ENCODE assay signal across 18 mouse cellular contexts in the genomic region with DNA sequence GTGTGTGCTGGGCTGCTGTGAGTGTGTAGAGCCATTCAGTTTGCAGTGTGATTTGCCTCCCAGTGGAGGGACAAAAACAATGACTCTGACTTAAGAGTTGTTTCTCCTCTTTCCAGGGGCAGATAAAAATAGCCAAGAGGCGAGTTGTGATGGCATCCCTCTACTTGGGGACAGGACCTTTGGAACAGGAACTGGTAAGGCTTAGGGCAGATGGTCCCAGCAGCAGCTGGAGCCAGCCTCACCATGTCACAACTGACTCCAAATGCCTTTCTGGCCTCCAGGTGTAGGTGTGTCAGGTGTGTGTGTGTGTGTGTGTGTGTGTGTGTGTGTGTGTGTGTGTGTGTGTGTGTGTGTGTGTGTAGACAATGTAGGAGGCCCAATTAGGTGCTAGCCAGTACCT. TPM values are rescaled to one million over a fixed set of nuclear protein-coding genes. Genes with fewer than 3 reads are reported as not detected.
DNase-seq lines count a peak whose midpoint lies in the region; ATAC-seq and TF ChIP-seq lines count a peak whose summit lies in the region.
"Had no signal": no experiment of that assay in that cellular context is flagged by ENCODE, and none has a peak within 500 bp of the region (broad histone marks: within the 10 kb centered on the region; RNA-seq: fewer than 3 reads in every experiment).

No protein-coding gene starts in this region.

- H3K9ac ChIP-seq in heart, embryonic 13.5 days, result no peak overlapping the region
- H3K9ac ChIP-seq in CH12.LX (ENCODE audit: insufficient read depth, low read depth), result no peak overlapping the region
- H3K9ac ChIP-seq in liver, embryonic 15.5 days, result peak overlapping the region; percentile 19; the same call in 1 of the 2 replicates
- no peak overlapping the region for H3K9ac ChIP-seq in midbrain, embryonic 13.5 days (replicated peaks)
- H3K9ac ChIP-seq: forebrain, embryonic 13.5 days; hindbrain, embryonic 15.5 days had no signal

- no peak for TF ChIP-seq CTCF in CH12.LX (conservative IDR thresholded peaks at IDR 0.05 in 1 of 2, IDR thresholded peaks at IDR 0.05 in 1 of 2; ENCODE audit: low read depth in 2 of 2, low read length in 2 of 2)
- no peak for TF ChIP-seq CTCF in bone marrow, adult 2 months (IDR thresholded peaks at IDR 0.05; ENCODE audit: control insufficient read depth, insufficient read depth, low read length)

- no peak for TF ChIP-seq POLR2A in CH12.LX (IDR thresholded peaks at IDR 0.05; ENCODE audit: low read depth, low read length)
- TF ChIP-seq POLR2A in bone marrow, adult 2 months (IDR thresholded peaks at IDR 0.05; ENCODE audit: borderline replicate concordance, control insufficient read depth, low read depth, low read length), result no peak

- H3K4me1 ChIP-seq in heart, embryonic 13.5 days, result peaks cover 63% of the 10 kb centered on the region
- peaks cover 42 to 57% of the 10 kb centered on the region in 2 experiments for H3K4me1 ChIP-seq in CH12.LX (ENCODE audit: control insufficient read depth in 1 of 2, insufficient read depth in 2 of 2)
- H3K4me1 ChIP-seq in bone marrow, adult 2 months (ENCODE audit: control insufficient read depth, insufficient read depth, low read length), result peaks cover 10% of the 10 kb centered on the region
- peaks cover 60% of the 10 kb centered on the region for H3K4me1 ChIP-seq in liver, embryonic 15.5 days (replicated peaks)
- H3K4me1 ChIP-seq in midbrain, embryonic 13.5 days (replicated peaks), result peaks cover 11% of the 10 kb centered on the region

- H3K9me3 ChIP-seq in heart, embryonic 13.5 days, result no peaks in the 10 kb centered on the region
- no peaks in the 10 kb centered on the region for H3K9me3 ChIP-seq in CH12.LX (replicated peaks; ENCODE audit: low read length)
- H3K9me3 ChIP-seq in liver, embryonic 15.5 days (replicated peaks), result no peaks in the 10 kb centered on the region
- no peaks in the 10 kb centered on the region for H3K9me3 ChIP-seq in midbrain, embryonic 13.5 days
- H3K9me3 ChIP-seq: forebrain, embryonic 13.5 days; hindbrain, embryonic 15.5 days had no signal

- dilution Hi-C loops in CH12.LX (cut with MboI; ENCODE audit: extremely low pct_ligation_motif_present, extremely low pct_unique_long_range_greater_than_20kb, low sequenced_read_pairs), result no loop called here

- TF ChIP-seq EP300 in CH12.LX (IDR thresholded peaks at IDR 0.05; ENCODE audit: low read length), result no peak

- no peak for DNase-seq in heart, postnatal 25 days (ENCODE audit: low spot score)
- DNase-seq in CH12.LX (ENCODE audit: extremely low read depth), result no peak
- DNase-seq in right cerebral cortex, postnatal 36 days (ENCODE audit: low spot score in 2 of 2), result no peak
- DNase-seq: cerebellum, postnatal 10 days; embryo, embryonic 11 days; kidney, adult 9 months; kidney, postnatal 36 days; layer of hippocampus, adult 9-11 months; lung, postnatal 10 days; right cerebral cortex, adult 18-20 months; spleen, adult 18-20 months; thymus, postnatal 14 days had no signal

- ATAC-seq in heart, embryonic 13.5 days (ENCODE audit: extremely low read depth, insufficient number of reproducible peaks, low FRiP score, low TSS enrichment), result no peak
- peak; percentile 10; the same call in 1 of the 2 replicates for ATAC-seq in liver, embryonic 15.5 days (ENCODE audit: insufficient read depth)
- no peak for ATAC-seq in midbrain, embryonic 13.5 days
- ATAC-seq: forebrain, embryonic 13.5 days had no signal

- H3K27ac ChIP-seq in heart, embryonic 13.5 days (replicated peaks), result peak overlapping the region; percentile 79
- H3K27ac ChIP-seq in CH12.LX (ENCODE audit: insufficient read depth, low read depth), result peak overlapping the region; percentile 36
- peak overlapping the region; percentile 95 for H3K27ac ChIP-seq in bone marrow, adult 2 months (ENCODE audit: control insufficient read depth, insufficient read depth, low read depth, low read length, poor library complexity)
- H3K27ac ChIP-seq in liver, embryonic 15.5 days (replicated peaks), result peak overlapping the region; percentile 100
- no peak overlapping the region for H3K27ac ChIP-seq in midbrain, embryonic 13.5 days
- H3K27ac ChIP-seq: forebrain, embryonic 13.5 days; hindbrain, embryonic 15.5 days had no signal

- H3K4me3 ChIP-seq in heart, embryonic 13.5 days, result no peak overlapping the region
- H3K4me3 ChIP-seq in CH12.LX (replicated peaks in 1 of 3; ENCODE audit: low read depth in 2 of 3, low read length in 2 of 3, poor library complexity in 1 of 3), result no peak overlapping the region
- H3K4me3 ChIP-seq in bone marrow, adult 2 months (replicated peaks; ENCODE audit: control insufficient read depth, low read depth, low read length), result no peak overlapping the region
- no peak overlapping the region for H3K4me3 ChIP-seq in liver, embryonic 15.5 days (replicated peaks)
- H3K4me3 ChIP-seq in midbrain, embryonic 13.5 days (replicated peaks), result no peak overlapping the region
- H3K4me3 ChIP-seq: forebrain, embryonic 13.5 days; hindbrain, embryonic 15.5 days had no signal

- peaks cover 39% of the 10 kb centered on the region for H3K79me2 ChIP-seq in CH12.LX (replicated peaks; ENCODE audit: control insufficient read depth, extremely low read depth, insufficient read depth, poor library complexity, severe bottlenecking)

- intact Hi-C loops in heart, postnatal 25 days (cut with DNase I), result no loop called here

- H3K36me3 ChIP-seq in heart, embryonic 13.5 days, result peaks cover 48% of the 10 kb centered on the region
- H3K36me3 ChIP-seq in CH12.LX (replicated peaks in 1 of 2; ENCODE audit: control insufficient read depth in 1 of 2, insufficient read depth in 1 of 2, low read length in 1 of 2), result peaks cover 61 to 90% of the 10 kb centered on the region in 2 experiments
- peaks cover 68% of the 10 kb centered on the region for H3K36me3 ChIP-seq in liver, embryonic 15.5 days (replicated peaks)
- peaks cover 67% of the 10 kb centered on the region for H3K36me3 ChIP-seq in midbrain, embryonic 13.5 days

- 25% methylated on average over 1 of the region's 1 CpGs for WGBS in heart, embryonic 13.5 days
- WGBS in bone marrow, adult 2 months, result 35% methylated on average over 1 of the region's 1 CpGs
- WGBS in liver, embryonic 15.5 days (ENCODE audit: insufficient replicate concordance), result 20% methylated on average over 1 of the region's 1 CpGs
- WGBS in midbrain, embryonic 13.5 days, result 69% methylated on average over 1 of the region's 1 CpGs

- in situ Hi-C loops in CH12.LX (cut with MboI; ENCODE audit: low pct_ligation_motif_present, low pct_unique_long_range_greater_than_20kb, low sequenced_read_pairs), result no loop called here

- TF ChIP-seq RAD21 in CH12.LX (IDR thresholded peaks at IDR 0.05; ENCODE audit: low read depth, low read length), result no peak

- peak overlapping the region; percentile 24 for H3K4me2 ChIP-seq in heart, embryonic 13.5 days
- H3K4me2 ChIP-seq in CH12.LX (ENCODE audit: insufficient read depth, low read depth, poor library complexity, severe bottlenecking), result no peak overlapping the region
- peak overlapping the region; percentile 72 for H3K4me2 ChIP-seq in liver, embryonic 15.5 days
- no peak overlapping the region for H3K4me2 ChIP-seq in midbrain, embryonic 13.5 days (replicated peaks)
- H3K4me2 ChIP-seq: forebrain, embryonic 13.5 days; hindbrain, embryonic 15.5 days had no signal

- no peaks in the 10 kb centered on the region for H3K27me3 ChIP-seq in heart, embryonic 13.5 days (replicated peaks)
- no peaks in the 10 kb centered on the region for H3K27me3 ChIP-seq in CH12.LX (replicated peaks)
- H3K27me3 ChIP-seq in liver, embryonic 15.5 days, result no peaks in the 10 kb centered on the region
- H3K27me3 ChIP-seq in midbrain, embryonic 13.5 days, result no peaks in the 10 kb centered on the region
- H3K27me3 ChIP-seq: forebrain, embryonic 13.5 days; hindbrain, embryonic 15.5 days had no signal

TF ChIP-seq in CH12.LX, 34 proteins besides CTCF, POLR2A, EP300 and RAD21 (continues in another document):
- TF ChIP-seq NELFE (IDR thresholded peaks at IDR 0.05; ENCODE audit: low read depth, low read length) (no peak), MAZ (IDR thresholded peaks at IDR 0.05; ENCODE audit: low read depth, low read length) (no peak), JUN (IDR thresholded peaks at IDR 0.05; ENCODE audit: insufficient read depth, low read depth, low read length) (no peak), SMC3 (IDR thresholded peaks at IDR 0.05; ENCODE audit: low read depth, low read length) (no peak), UBTF (IDR thresholded peaks at IDR 0.05; ENCODE audit: low read depth, low read length) (no peak), GABPA (IDR thresholded peaks at IDR 0.05; ENCODE audit: insufficient replicate concordance, low read depth, low read length) (no peak), IRF4 (IDR thresholded peaks at IDR 0.05; ENCODE audit: low read depth, low read length) (no peak), MEF2A (IDR thresholded peaks at IDR 0.05; ENCODE audit: borderline replicate concordance, low read depth, low read length) (no peak), USF2 (conservative IDR thresholded peaks at IDR 0.05; ENCODE audit: low read depth, low read length) (no peak), MYC (IDR thresholded peaks at IDR 0.05; ENCODE audit: low read depth, low read length) (no peak), RCOR1 (conservative IDR thresholded peaks at IDR 0.05; ENCODE audit: low read depth, low read length) (no peak), MAFK (IDR thresholded peaks at IDR 0.05; ENCODE audit: insufficient replicate concordance, low read length) (no peak), TCF12 (IDR thresholded peaks at IDR 0.05; ENCODE audit: low read depth, low read length) (no peak)

RNA-seq across cellular contexts. Expression of a gene that starts 14.0 kb away (rescaled TPM):
- 25.7 and 26.6 TPM in 2 replicates for polyA plus RNA-seq in heart, embryonic 13.5 days (2015; fragmentation: Nextera tagmentation; extraction: Ambion mirVana)
- total RNA-seq in heart, postnatal 25 days (2021), result 10 to 100 TPM; 18.1 to 18.2 TPM
- total RNA-seq in CH12.LX (2012; rRNA removed) (60.5 and 64.5 TPM in 2 replicates), CH12.LX (2014; rRNA removed) (38.1 and 39.8 TPM in 2 replicates)
- polyA plus RNA-seq in CH12.LX (2012; ENCODE audit: insufficient read length, low read depth), result 50.4 and 50.8 TPM in 2 replicates
- polyA plus RNA-seq in bone marrow, adult 2 months (2011; ENCODE audit: insufficient read depth, insufficient read length, low replicate concordance, missing spikeins), result 27.1 and 67.5 TPM in 2 replicates
- 14.6 and 17.6 TPM in 2 replicates for polyA plus RNA-seq in liver, embryonic 15.5 days (2015; fragmentation: Nextera tagmentation; extraction: Ambion mirVana)
- polyA plus RNA-seq in midbrain, embryonic 13.5 days (2015; fragmentation: Nextera tagmentation; extraction: Ambion mirVana), result 46.0 and 50.8 TPM in 2 replicates

RNA-seq across cellular contexts. Expression of a gene that starts 30.2 kb away (rescaled TPM):
- 4.9 and 8.5 TPM in 2 replicates for polyA plus RNA-seq in heart, embryonic 13.5 days (2015; fragmentation: Nextera tagmentation; extraction: Ambion mirVana)
- total RNA-seq in heart, postnatal 25 days (2021), result 1 to 10 TPM; 5.2 to 6.3 TPM
- total RNA-seq in CH12.LX (2012; rRNA removed) (2.5 and 4.7 TPM in 2 replicates), CH12.LX (2014; rRNA removed) (1.1 and 1.2 TPM in 2 replicates)
- 0.83 and 1.1 TPM in 2 replicates for polyA plus RNA-seq in CH12.LX (2012; ENCODE audit: insufficient read length, low read depth)
- 3.4 and 9.6 TPM in 2 replicates for polyA plus RNA-seq in bone marrow, adult 2 months (2011; ENCODE audit: insufficient read depth, insufficient read length, low replicate concordance, missing spikeins)
- polyA plus RNA-seq in liver, embryonic 15.5 days (2015; fragmentation: Nextera tagmentation; extraction: Ambion mirVana), result 7.3 and 7.5 TPM in 2 replicates
- polyA plus RNA-seq in midbrain, embryonic 13.5 days (2015; fragmentation: Nextera tagmentation; extraction: Ambion mirVana), result 8.3 and 9.3 TPM in 2 replicates

Comparison
In these comparisons a context has a peak if more than half of its experiments do, and no peak if none do; other contexts are left out.
1. H3K4me2 ChIP-seq: peak in heart, embryonic 13.5 days (single experiment) and liver, embryonic 15.5 days (single experiment); none in CH12.LX (single experiment) and midbrain, embryonic 13.5 days (single experiment).